Mouse (Mus musculus) heart, embryonic 11.5 days (tissue): ENCODE measurements at regions not wholly inside any gene's neighbourhood (a gene's known extent, or its start where the extent isn't known, plus 50 kb on each side); places are given as distances from the start of the nearest gene placed in this dataset.

ENCODE experiments used
- ATAC-seq: fragments of 200-750 bp; cut with Nextera tagmentation; replicated peaks from 2 replicates; pipeline ENCODE4 v1.8.0; 2017; ENCODE audit warnings: moderate library complexity; ENCODE audit not compliant: insufficient number of reproducible peaks, low FRiP score, low TSS enrichment
- H3K27ac ChIP-seq: fragments of 300-500 bp; sonication (generic); 2 replicates; pipeline ENCODE4 v1.5.1; 2014; ENCODE audit warnings: mild to moderate bottlenecking, low read depth, low read length
- H3K27me3 ChIP-seq: fragments of 300-500 bp; sonication (generic); 2 replicates; pipeline ENCODE4 v1.6.1; 2014; ENCODE audit warnings: mild to moderate bottlenecking, low read length, mixed read lengths; ENCODE audit not compliant: control insufficient read depth, insufficient read depth
- H3K36me3 ChIP-seq: fragments of 300-500 bp; sonication (generic); 2 replicates; pipeline ENCODE4 v1.6.1; 2014; ENCODE audit warnings: mild to moderate bottlenecking, low read length, moderate library complexity, mixed read lengths; ENCODE audit not compliant: control insufficient read depth, insufficient read depth
- H3K4me1 ChIP-seq: fragments of 300-500 bp; sonication (generic); 2 replicates; pipeline ENCODE4 v1.6.1; 2014; ENCODE audit warnings: low read length; ENCODE audit not compliant: control insufficient read depth, insufficient read depth
- H3K4me2 ChIP-seq: fragments of 300-500 bp; sonication (generic); 2 replicates; pipeline ENCODE4 v1.6.1; 2014; ENCODE audit warnings: mild to moderate bottlenecking, moderate library complexity
- H3K4me3 ChIP-seq: fragments of 300-500 bp; sonication (generic); 2 replicates; pipeline ENCODE4 v1.5.1; 2014; ENCODE audit warnings: low read depth, low read length
- H3K9ac ChIP-seq: fragments of 300-500 bp; sonication (generic); 2 replicates; pipeline ENCODE4 v1.6.1; 2014; ENCODE audit warnings: mild to moderate bottlenecking, low read depth, low read length, moderate library complexity
- H3K9me3 ChIP-seq: fragments of 300-500 bp; sonication (generic); replicated peaks from 2 replicates; pipeline ENCODE4 v1.6.1; 2016; ENCODE audit warnings: low read length; ENCODE audit not compliant: control insufficient read depth
- WGBS: fragments of 180-500 bp; shearing (Covaris S2); extraction: QIAGEN DNeasy Blood & Tissue Kit; methylation state at CpG from one replicate; pipeline ENCODE4 v1.1.7; 2014; ENCODE audit not compliant: insufficient replicate concordance; 5-methylcytosine and 5-hydroxymethylcytosine counted together

DNA sequence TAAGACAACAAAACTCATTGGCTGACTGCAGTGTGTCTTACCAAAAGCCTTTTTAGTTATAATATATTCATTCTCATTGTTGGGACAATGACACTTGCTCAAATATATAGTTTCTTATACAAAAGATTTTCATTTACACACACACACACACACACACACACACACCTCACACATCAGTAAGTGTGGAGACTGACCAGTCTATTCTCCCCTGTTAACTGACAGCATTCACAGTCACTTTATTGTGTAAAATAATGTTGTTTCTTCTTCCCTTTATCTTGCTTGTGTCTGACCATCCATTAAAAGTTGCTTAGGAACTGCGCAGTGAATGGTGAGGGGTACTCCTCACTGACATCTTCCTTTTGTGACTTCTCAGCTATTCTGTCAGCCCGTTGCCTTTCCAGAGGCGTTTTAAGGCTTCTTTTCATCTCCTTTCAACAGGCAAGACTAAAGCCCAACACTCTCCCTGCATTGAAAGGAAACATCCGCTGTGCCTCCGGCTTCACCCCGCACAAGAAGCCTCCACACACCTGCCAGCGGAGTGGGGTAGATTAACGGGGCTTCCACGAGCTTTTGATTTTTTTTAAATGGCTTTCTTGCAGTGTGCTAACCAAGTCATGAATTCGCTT, 111.1 kb upstream of the Vgll2 start:
- Histone ChIP-seq H3K4me1 (no peaks in the 10 kb centered on the region), H3K27ac (no peak overlapping the region), H3K9ac (no peak overlapping the region), H3K36me3 (no peaks in the 10 kb centered on the region), H3K4me2 (no peak overlapping the region), H3K4me3 (no peak overlapping the region), H3K27me3 (no peaks in the 10 kb centered on the region), H3K9me3 (no peaks in the 10 kb centered on the region)
- 48% methylated on average over 10 of the region's 10 CpGs for WGBS
- no peak for ATAC-seq

DNA sequence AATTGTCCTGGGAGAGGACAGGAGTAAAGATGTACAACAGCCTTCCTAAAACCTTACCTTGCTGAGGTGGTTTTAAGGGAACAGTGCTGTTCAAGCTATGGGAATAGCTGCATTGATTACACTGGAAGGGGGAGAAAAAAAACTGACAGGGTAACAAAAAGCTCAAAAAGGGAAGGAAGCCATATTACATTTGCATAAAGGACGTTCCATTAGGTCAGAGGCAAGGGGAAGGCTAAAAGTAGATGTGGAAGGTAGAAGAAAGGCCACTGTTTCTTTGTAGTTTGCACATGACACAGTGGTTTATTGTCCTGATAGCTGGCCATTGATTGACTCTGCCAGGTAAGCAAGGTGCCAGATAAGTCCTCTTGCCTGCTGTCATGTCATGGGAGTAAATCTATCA, 110.2 kb upstream of the Vgll2 start:
- WGBS = 64% methylated on average over 1 of the region's 1 CpGs
- H3K9me3 ChIP-seq = no peaks in the 10 kb centered on the region
- no peak overlapping the region for H3K27ac ChIP-seq
- H3K9ac ChIP-seq = no peak overlapping the region
- no peak for ATAC-seq
- no peaks in the 10 kb centered on the region for H3K4me1 ChIP-seq
- no peak overlapping the region for H3K4me2 ChIP-seq
- no peaks in the 10 kb centered on the region for H3K36me3 ChIP-seq
- no peaks in the 10 kb centered on the region for H3K27me3 ChIP-seq
- no peak overlapping the region for H3K4me3 ChIP-seq

DNA sequence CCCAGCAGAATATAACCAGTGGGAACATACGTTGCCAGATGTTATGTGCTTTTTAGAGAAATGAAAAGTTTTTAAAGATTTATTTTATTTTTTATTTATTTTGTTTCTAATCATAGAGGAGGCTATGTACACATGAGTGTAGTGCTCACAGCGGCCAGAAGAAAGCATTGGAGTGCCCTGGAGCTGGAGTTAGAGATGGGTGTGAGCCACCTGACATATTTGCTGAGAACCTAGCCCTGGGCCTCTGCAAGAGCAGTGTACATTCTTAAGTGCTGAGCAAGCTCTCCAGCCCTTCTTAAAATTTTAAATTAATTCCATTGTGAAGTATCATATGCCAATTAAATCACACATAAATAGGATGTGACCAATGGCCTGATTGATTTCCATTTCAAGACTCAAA, 95.7 kb upstream of the Vgll2 start:
- Histone ChIP-seq H3K9ac (no peak overlapping the region), H3K4me1 (no peaks in the 10 kb centered on the region), H3K4me3 (no peak overlapping the region), H3K4me2 (no peak overlapping the region), H3K36me3 (no peaks in the 10 kb centered on the region), H3K27me3 (no peaks in the 10 kb centered on the region), H3K9me3 (no peaks in the 10 kb centered on the region), H3K27ac (no peak overlapping the region)
- no peak for ATAC-seq
- WGBS = 67% methylated on average over 2 of the region's 2 CpGs

DNA sequence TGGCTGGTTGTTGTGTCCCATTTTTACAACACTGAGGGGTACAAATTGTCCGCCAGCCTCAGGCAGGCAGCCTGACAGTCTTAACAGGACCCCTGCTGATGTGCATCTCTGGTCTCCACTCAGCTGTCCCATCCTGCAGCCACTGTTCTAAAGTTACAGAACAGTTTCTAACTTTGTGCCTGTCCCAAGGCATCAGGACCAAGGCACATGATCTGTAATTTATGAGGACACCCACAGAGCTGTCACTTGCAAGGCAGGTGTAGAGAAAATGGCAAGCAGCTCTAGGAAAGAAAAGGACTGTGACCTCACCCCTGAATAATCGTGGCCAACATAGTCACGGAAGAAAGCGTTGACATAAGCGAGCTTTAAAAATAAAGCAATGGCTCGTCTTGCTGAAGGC, 93.0 kb upstream of the Vgll2 start:
- no peaks in the 10 kb centered on the region for H3K27me3 ChIP-seq
- no peaks in the 10 kb centered on the region for H3K4me1 ChIP-seq
- ATAC-seq = no peak
- H3K36me3 ChIP-seq = no peaks in the 10 kb centered on the region
- 69% methylated on average over 6 of the region's 6 CpGs for WGBS
- H3K27ac ChIP-seq = no peak overlapping the region
- no peak overlapping the region for H3K9ac ChIP-seq
- no peak overlapping the region for H3K4me3 ChIP-seq
- H3K9me3 ChIP-seq = no peaks in the 10 kb centered on the region
- H3K4me2 ChIP-seq = no peak overlapping the region

DNA sequence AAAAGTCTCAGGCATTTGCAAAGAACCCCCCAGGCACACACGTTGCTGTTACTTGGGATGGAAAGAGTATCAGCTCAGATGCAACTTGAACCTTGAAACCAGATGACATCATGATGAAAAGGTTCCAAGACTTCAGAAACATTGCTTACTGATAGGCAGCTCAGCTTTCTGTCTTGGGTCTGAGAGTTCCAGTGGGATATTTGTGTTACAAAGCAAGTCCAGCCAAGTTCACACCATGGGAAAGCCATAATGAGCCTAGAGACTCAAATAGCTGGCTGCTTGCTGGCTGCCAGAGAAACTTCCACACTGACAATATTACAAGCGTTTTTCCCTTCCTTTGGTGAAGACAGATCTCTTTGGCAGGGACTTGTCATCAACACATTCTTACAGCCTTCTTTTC, 92.0 kb upstream of the Vgll2 start:
- H3K9ac ChIP-seq = no peak overlapping the region
- no peaks in the 10 kb centered on the region for H3K9me3 ChIP-seq
- 33% methylated on average over 2 of the region's 2 CpGs for WGBS
- ATAC-seq = no peak
- H3K4me1 ChIP-seq = no peaks in the 10 kb centered on the region
- H3K4me3 ChIP-seq = no peak overlapping the region
- no peaks in the 10 kb centered on the region for H3K27me3 ChIP-seq
- H3K27ac ChIP-seq = no peak overlapping the region
- no peaks in the 10 kb centered on the region for H3K36me3 ChIP-seq
- H3K4me2 ChIP-seq = no peak overlapping the region

DNA sequence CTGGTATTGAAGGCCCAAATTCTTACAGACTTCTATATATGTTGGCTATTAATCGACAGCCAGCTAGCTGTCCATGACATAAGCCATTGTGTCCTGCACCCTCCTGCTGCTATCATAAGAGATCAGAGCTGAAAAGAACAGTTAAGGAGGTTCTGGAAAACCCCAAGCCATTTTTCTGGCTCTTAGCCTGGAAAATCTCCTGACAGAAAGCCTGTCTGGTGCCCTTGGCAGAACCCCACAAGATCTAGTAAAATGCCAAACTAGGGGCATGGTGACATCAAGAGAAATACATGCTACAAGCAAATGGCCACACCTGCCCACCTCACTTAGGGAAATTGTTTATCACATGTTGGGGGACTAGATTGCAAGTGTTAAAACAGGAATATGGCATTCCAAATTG, 91.6 kb upstream of the Vgll2 start:
- Histone ChIP-seq H3K4me2 (no peak overlapping the region), H3K27me3 (no peaks in the 10 kb centered on the region), H3K9ac (no peak overlapping the region), H3K27ac (no peak overlapping the region), H3K4me3 (no peak overlapping the region), H3K4me1 (no peaks in the 10 kb centered on the region), H3K9me3 (no peaks in the 10 kb centered on the region), H3K36me3 (no peaks in the 10 kb centered on the region)
- ATAC-seq = no peak
- 62% methylated on average over 1 of the region's 1 CpGs for WGBS

DNA sequence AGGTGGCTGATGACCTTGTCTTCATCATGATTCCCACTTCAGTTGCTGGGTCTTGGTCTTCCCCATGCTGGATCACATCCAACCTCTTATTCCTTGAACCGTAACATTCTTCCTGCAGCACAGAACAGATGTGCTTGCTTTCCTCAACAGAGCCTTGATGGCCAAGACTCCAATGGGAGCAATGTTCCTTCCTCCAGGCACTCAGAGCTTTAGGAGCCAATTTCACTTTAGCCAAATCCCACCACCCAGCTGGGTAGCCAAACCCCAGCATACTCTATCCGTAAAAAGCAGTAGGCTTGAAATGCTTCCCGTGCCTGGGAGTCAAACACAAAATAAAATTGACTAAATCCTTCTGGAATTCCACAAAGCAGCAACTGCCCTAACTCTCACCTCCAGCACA, 86.8 kb upstream of the Vgll2 start:
- H3K4me2 ChIP-seq = no peak overlapping the region
- no peak overlapping the region for H3K9ac ChIP-seq
- no peaks in the 10 kb centered on the region for H3K4me1 ChIP-seq
- 77% methylated on average over 3 of the region's 3 CpGs for WGBS
- no peak overlapping the region for H3K4me3 ChIP-seq
- H3K9me3 ChIP-seq = no peaks in the 10 kb centered on the region
- H3K27ac ChIP-seq = no peak overlapping the region
- H3K27me3 ChIP-seq = no peaks in the 10 kb centered on the region
- no peak for ATAC-seq
- no peaks in the 10 kb centered on the region for H3K36me3 ChIP-seq

DNA sequence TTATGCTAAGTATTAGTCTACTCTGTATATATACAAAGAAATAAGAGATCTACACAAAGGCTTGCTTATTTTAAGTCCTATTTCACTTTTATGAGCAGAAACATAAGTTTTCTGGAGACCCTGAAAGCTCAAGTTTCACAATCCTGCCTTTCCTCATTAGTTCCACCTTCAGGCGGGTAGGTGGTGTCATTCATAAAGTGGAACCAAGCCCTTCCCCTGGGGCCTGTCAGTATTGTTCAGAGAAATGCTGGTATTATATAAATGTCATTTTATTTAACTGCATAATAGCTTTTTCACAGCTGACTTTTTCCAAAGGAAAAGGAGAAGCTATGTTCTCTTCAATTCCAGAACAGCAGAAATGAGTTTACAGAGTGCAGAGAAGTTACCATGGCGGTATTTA, 81.1 kb upstream of the Vgll2 start:
- H3K27ac ChIP-seq = no peak overlapping the region
- 79% methylated on average over 2 of the region's 2 CpGs for WGBS

DNA sequence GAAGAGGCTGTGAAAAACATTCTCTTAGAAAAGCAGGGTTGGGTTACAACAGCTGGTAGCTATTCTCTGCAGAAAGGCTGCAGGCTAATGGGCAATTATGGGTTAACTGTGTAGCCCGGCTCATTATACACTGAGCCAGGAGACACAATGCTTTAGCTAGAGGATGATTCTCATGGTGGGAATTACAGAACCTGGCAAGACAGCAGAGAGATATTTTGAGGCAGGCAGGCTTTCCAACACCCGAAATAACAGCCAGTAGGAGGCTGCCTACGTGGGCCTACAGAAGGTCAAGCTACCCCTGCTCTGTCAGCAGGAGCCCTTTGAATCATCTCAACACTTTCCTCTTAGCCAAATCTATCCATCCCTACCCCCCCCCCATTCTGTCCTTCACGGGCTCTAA, 76.6 kb upstream of the Vgll2 start:
- H3K27ac ChIP-seq = no peak overlapping the region
- H3K9ac ChIP-seq = no peak overlapping the region
- H3K4me3 ChIP-seq = no peak overlapping the region
- H3K9me3 ChIP-seq = no peaks in the 10 kb centered on the region
- peaks cover 4% of the 10 kb centered on the region; the same call in 1 of the 2 replicates for H3K4me1 ChIP-seq
- no peaks in the 10 kb centered on the region for H3K27me3 ChIP-seq
- H3K4me2 ChIP-seq = no peak overlapping the region
- no peak for ATAC-seq
- WGBS = 34% methylated on average over 4 of the region's 4 CpGs
- no peaks in the 10 kb centered on the region for H3K36me3 ChIP-seq

More for the DNA sequence above, 81.1 kb upstream of the Vgll2 start:
- Histone ChIP-seq H3K27me3 (no peaks in the 10 kb centered on the region), H3K9me3 (no peaks in the 10 kb centered on the region), H3K9ac (no peak overlapping the region), H3K4me3 (no peak overlapping the region), H3K36me3 (no peaks in the 10 kb centered on the region), H3K4me2 (no peak overlapping the region), H3K4me1 (peaks cover 4% of the 10 kb centered on the region; the same call in 1 of the 2 replicates)
- no peak for ATAC-seq
